Mouse (Mus musculus): ENCODE measurements around the gene Cxcl10. TPM values are rescaled to one million over a fixed set of nuclear protein-coding genes. Genes with fewer than 3 reads are reported as not detected.

The Cxcl10 gene
- total RNA-seq, 1 experiment from 2014 or later: 3.2 TPM

- ATAC-seq (replicated peaks; ENCODE audit: low read depth, poor library complexity, severe bottlenecking): no peak
Measured at GRCm38 (mm10) chr5:92323264-92323663, 25.4 kb downstream of the Cxcl10 start.

GRCm38 (mm10) chr5:92322612-92323011, 26.1 kb downstream of the Cxcl10 start:
- no peak for ATAC-seq (replicated peaks; ENCODE audit: low read depth, poor library complexity, severe bottlenecking)

GRCm38 (mm10) chr5:92321631-92322400, 26.9 kb downstream of the Cxcl10 start:
- no peak for ATAC-seq (replicated peaks; ENCODE audit: low read depth, poor library complexity, severe bottlenecking)

GRCm38 (mm10) chr5:92318596-92318995, 30.1 kb downstream of the Cxcl10 start:
- ATAC-seq (replicated peaks; ENCODE audit: low read depth, poor library complexity, severe bottlenecking): peak; percentile 59

GRCm38 (mm10) chr5:92318119-92318518, 30.6 kb downstream of the Cxcl10 start:
- ATAC-seq (replicated peaks; ENCODE audit: low read depth, poor library complexity, severe bottlenecking): peak; percentile 56; the same call in 1 of the 2 replicates

- no peak for ATAC-seq (replicated peaks; ENCODE audit: low read depth, poor library complexity, severe bottlenecking)
Measured at GRCm38 (mm10) chr5:92313776-92314175, 34.9 kb downstream of the Cxcl10 start.

GRCm38 (mm10) chr5:92312046-92312715, 36.5 kb downstream of the Cxcl10 start:
- ATAC-seq (replicated peaks; ENCODE audit: low read depth, poor library complexity, severe bottlenecking): peak; percentile 55

GRCm38 (mm10) chr5:92309681-92310511, 38.8 kb downstream of the Cxcl10 start, which contains the start of gene Sdad1:
TSS of gene Sdad1 (minus strand) at chr5:92310479.
- peak; percentile 95 for ATAC-seq (replicated peaks; ENCODE audit: low read depth, poor library complexity, severe bottlenecking)

- no peak for ATAC-seq (replicated peaks; ENCODE audit: low read depth, poor library complexity, severe bottlenecking)
Measured at GRCm38 (mm10) chr5:92304291-92304690, 44.4 kb downstream of the Cxcl10 start.

- no peak for ATAC-seq (replicated peaks; ENCODE audit: low read depth, poor library complexity, severe bottlenecking)
Measured at GRCm38 (mm10) chr5:92302149-92302840, 46.4 kb downstream of the Cxcl10 start.

Other genes with a start within 250 kb of the Cxcl10 start
- gene Uso1, start 211.0 kb downstream of the Cxcl10 start, total RNA-seq (2017): 24.9 and 25.6 TPM in 2 replicates
- gene U90926, start 133.5 kb downstream of the Cxcl10 start, total RNA-seq (2017): not detected in 2 replicates
- gene Ppef2, start 92.6 kb downstream of the Cxcl10 start, total RNA-seq (2017): not detected in 2 replicates
- 3.4 and 8.2 TPM in 2 replicates for gene Naaa, start 70.7 kb downstream of the Cxcl10 start, total RNA-seq (2017)
- 75.4 and 86.8 TPM in 2 replicates for gene Sdad1, start 38.4 kb downstream of the Cxcl10 start, total RNA-seq (2017)
- gene Cxcl9, start 20.8 kb downstream of the Cxcl10 start, total RNA-seq (2017): 0.09 TPM in 1 of 2 replicates, not detected in the other
- not detected in 2 replicates for gene Art3, start 17.1 kb downstream of the Cxcl10 start, total RNA-seq (2017)
- 71.8 and 82.3 TPM in 2 replicates for gene Nup54, start 86.3 kb upstream of the Cxcl10 start, total RNA-seq (2017)
- gene Scarb2, start 157.9 kb upstream of the Cxcl10 start, total RNA-seq (2017): 42.8 and 46.9 TPM in 2 replicates
- not detected in 2 replicates for gene Fam47e, start 206.2 kb upstream of the Cxcl10 start, total RNA-seq (2017)

All from common myeloid progenitor, adult 5-6 weeks (primary cell).